Mouse (Mus musculus) liver, postnatal 0 days (tissue): ENCODE results near the gene Krtap9-1.
"Not testable (repeated sequence)": the region's sequence is repeated elsewhere in the genome, so short reads cannot be mapped to it uniquely, and the experiment has no call there.

ENCODE experiments used
- CTCF ChIP-seq: sonication (generic); IDR thresholded peaks from 2 replicates; pipeline ENCODE4 v1.5.1; 2016; ENCODE audit warnings: antibody characterized with exemption, low read depth
- EP300 ChIP-seq: IDR thresholded peaks from 2 replicates; pipeline ENCODE4 v1.6.1; 2016; ENCODE audit warnings: antibody characterized with exemption, low read depth, mild to moderate bottlenecking

DNA sequence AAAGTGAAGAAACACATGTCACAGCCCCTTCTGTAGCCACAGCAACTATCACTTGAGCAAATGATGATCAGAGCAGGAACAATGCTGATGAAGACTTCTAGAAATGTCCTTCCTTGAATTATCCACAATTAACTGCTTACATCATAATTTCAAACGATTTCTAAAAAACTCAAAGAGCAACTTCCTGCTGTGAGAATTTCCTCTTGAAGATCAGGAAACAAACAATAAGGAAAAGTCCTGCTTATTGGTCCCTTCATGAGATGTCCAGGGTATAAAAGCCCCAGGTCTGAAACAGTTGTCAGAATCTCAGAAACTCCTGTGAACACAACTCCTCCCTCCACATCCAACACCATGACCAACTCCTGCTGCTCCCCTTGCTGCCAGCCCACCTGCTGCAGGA lies 5.7 kb downstream of the Krtap9-1 start, which contains the start of gene Gm11567:
- not testable (repeated sequence) for TF ChIP-seq CTCF, EP300
